Mouse (Mus musculus): ENCODE results near the gene Slc25a26. TPM values are rescaled to one million over a fixed set of nuclear protein-coding genes. Genes with fewer than 3 reads are reported as not detected.

Gene Slc25a26
- polyA plus RNA-seq, 1 experiment from 2014 or later = 8.5 TPM

GRCm38 (mm10) chr6:94588365-94588764 is 88.2 kb downstream of the Slc25a26 start:
- Histone ChIP-seq H3K27ac (replicated peaks) (no peak overlapping the region), H3K4me2 (replicated peaks) (no peak overlapping the region), H3K36me3 (no peaks in the 10 kb centered on the region), H3K4me3 (replicated peaks) (no peak overlapping the region), H3K27me3 (no peaks in the 10 kb centered on the region), H3K9me3 (replicated peaks) (no peaks in the 10 kb centered on the region), H3K9ac (no peak overlapping the region), H3K4me1 (peaks cover 13% of the 10 kb centered on the region)
- 74% methylated on average over 4 of the region's 4 CpGs for WGBS
- ATAC-seq (ENCODE audit: insufficient number of reproducible peaks, low FRiP score, low TSS enrichment, low read depth) = no peak

GRCm38 (mm10) chr6:94592243-94592642 is 92.1 kb downstream of the Slc25a26 start:
- peak; percentile 78 for ATAC-seq (ENCODE audit: insufficient number of reproducible peaks, low FRiP score, low TSS enrichment, low read depth)
- H3K9me3 ChIP-seq (replicated peaks) = no peaks in the 10 kb centered on the region
- no peaks in the 10 kb centered on the region for H3K36me3 ChIP-seq
- peak overlapping the region; percentile 22; the same call in 1 of the 2 replicates for H3K4me2 ChIP-seq (replicated peaks)
- no peak overlapping the region for H3K9ac ChIP-seq
- no peak overlapping the region for H3K4me3 ChIP-seq (replicated peaks)
- 11% methylated on average over 8 of the region's 8 CpGs for WGBS
- peak overlapping the region; percentile 44; the same call in 1 of the 2 replicates for H3K27ac ChIP-seq (replicated peaks)
- peaks cover 30% of the 10 kb centered on the region for H3K4me1 ChIP-seq
- H3K27me3 ChIP-seq = no peaks in the 10 kb centered on the region

GRCm38 (mm10) chr6:94592710-94593109 is 92.6 kb downstream of the Slc25a26 start:
- WGBS = 9% methylated on average over 4 of the region's 4 CpGs
- Histone ChIP-seq H3K27me3 (no peaks in the 10 kb centered on the region), H3K9ac (no peak overlapping the region), H3K27ac (replicated peaks) (0 out of 2 replicates have a peak overlapping the region, but pooled peaks have one; percentile 44), H3K4me3 (replicated peaks) (no peak overlapping the region), H3K36me3 (no peaks in the 10 kb centered on the region), H3K4me1 (peaks cover 31% of the 10 kb centered on the region), H3K4me2 (replicated peaks) (peak overlapping the region; percentile 22), H3K9me3 (replicated peaks) (no peaks in the 10 kb centered on the region)
- ATAC-seq (ENCODE audit: insufficient number of reproducible peaks, low FRiP score, low TSS enrichment, low read depth) = peak; percentile 44; the same call in 1 of the 2 replicates

- peaks cover 33% of the 10 kb centered on the region for H3K4me1 ChIP-seq
- no peaks in the 10 kb centered on the region for H3K9me3 ChIP-seq (replicated peaks)
- no peaks in the 10 kb centered on the region for H3K27me3 ChIP-seq
- no peak for ATAC-seq (ENCODE audit: insufficient number of reproducible peaks, low FRiP score, low TSS enrichment, low read depth)
- H3K4me2 ChIP-seq (replicated peaks) = no peak overlapping the region
- no peak overlapping the region for H3K4me3 ChIP-seq (replicated peaks)
- no peak overlapping the region for H3K9ac ChIP-seq
- 57% methylated on average over 6 of the region's 6 CpGs for WGBS
- no peaks in the 10 kb centered on the region for H3K36me3 ChIP-seq
- H3K27ac ChIP-seq (replicated peaks) = no peak overlapping the region
Measured at GRCm38 (mm10) chr6:94594096-94594665, 94.0 kb downstream of the Slc25a26 start.

- Histone ChIP-seq H3K4me3 (replicated peaks) (no peak overlapping the region), H3K4me1 (peaks cover 33% of the 10 kb centered on the region), H3K36me3 (no peaks in the 10 kb centered on the region), H3K27me3 (no peaks in the 10 kb centered on the region), H3K27ac (replicated peaks) (no peak overlapping the region), H3K4me2 (replicated peaks) (no peak overlapping the region), H3K9me3 (replicated peaks) (no peaks in the 10 kb centered on the region), H3K9ac (no peak overlapping the region)
- no peak for ATAC-seq (ENCODE audit: insufficient number of reproducible peaks, low FRiP score, low TSS enrichment, low read depth)
- 59% methylated on average over 11 of the region's 11 CpGs for WGBS
Measured at GRCm38 (mm10) chr6:94594711-94595110, 94.6 kb downstream of the Slc25a26 start.

- WGBS = 68% methylated on average over 5 of the region's 5 CpGs
- no peak for ATAC-seq (ENCODE audit: insufficient number of reproducible peaks, low FRiP score, low TSS enrichment, low read depth)
- Histone ChIP-seq H3K4me2 (replicated peaks) (no peak overlapping the region), H3K4me1 (peaks cover 33% of the 10 kb centered on the region), H3K27me3 (no peaks in the 10 kb centered on the region), H3K36me3 (no peaks in the 10 kb centered on the region), H3K4me3 (replicated peaks) (no peak overlapping the region), H3K9me3 (replicated peaks) (no peaks in the 10 kb centered on the region), H3K9ac (no peak overlapping the region), H3K27ac (replicated peaks) (no peak overlapping the region)
Measured at GRCm38 (mm10) chr6:94595206-94595605, 95.1 kb downstream of the Slc25a26 start.

- 0 out of 2 replicates have a peak, but pooled peaks cover 5% of the 10 kb centered on the region for H3K36me3 ChIP-seq
- H3K27ac ChIP-seq (replicated peaks) = 0 out of 2 replicates have a peak overlapping the region, but pooled peaks have one; percentile 11
- no peaks in the 10 kb centered on the region for H3K9me3 ChIP-seq (replicated peaks)
- H3K9ac ChIP-seq = no peak overlapping the region
- H3K4me2 ChIP-seq (replicated peaks) = no peak overlapping the region
- WGBS = 80% methylated on average over 14 of the region's 14 CpGs
- no peak for ATAC-seq (ENCODE audit: insufficient number of reproducible peaks, low FRiP score, low TSS enrichment, low read depth)
- no peaks in the 10 kb centered on the region for H3K27me3 ChIP-seq
- H3K4me1 ChIP-seq = peaks cover 36% of the 10 kb centered on the region
- no peak overlapping the region for H3K4me3 ChIP-seq (replicated peaks)
Measured at GRCm38 (mm10) chr6:94596051-94596760, 96.1 kb downstream of the Slc25a26 start.

- Histone ChIP-seq H3K4me3 (replicated peaks) (no peak overlapping the region), H3K27ac (replicated peaks) (0 out of 2 replicates have a peak overlapping the region, but pooled peaks have one; percentile 11), H3K27me3 (no peaks in the 10 kb centered on the region), H3K9ac (no peak overlapping the region), H3K4me2 (replicated peaks) (no peak overlapping the region), H3K4me1 (peaks cover 40% of the 10 kb centered on the region), H3K36me3 (0 out of 2 replicates have a peak, but pooled peaks cover 5% of the 10 kb centered on the region), H3K9me3 (replicated peaks) (no peaks in the 10 kb centered on the region)
- WGBS = 64% methylated on average over 10 of the region's 10 CpGs
- ATAC-seq (ENCODE audit: insufficient number of reproducible peaks, low FRiP score, low TSS enrichment, low read depth) = no peak
Measured at GRCm38 (mm10) chr6:94596761-94597485, 96.8 kb downstream of the Slc25a26 start.

GRCm38 (mm10) chr6:94598421-94598820 is 98.3 kb downstream of the Slc25a26 start:
- no peaks in the 10 kb centered on the region for H3K9me3 ChIP-seq (replicated peaks)
- ATAC-seq (ENCODE audit: insufficient number of reproducible peaks, low FRiP score, low TSS enrichment, low read depth) = no peak
- 68% methylated on average over 12 of the region's 12 CpGs for WGBS
- H3K27ac ChIP-seq (replicated peaks) = no peak overlapping the region
- peaks cover 10% of the 10 kb centered on the region; the same call in 1 of the 2 replicates for H3K36me3 ChIP-seq
- H3K4me1 ChIP-seq = peaks cover 31% of the 10 kb centered on the region
- H3K4me3 ChIP-seq (replicated peaks) = no peak overlapping the region
- H3K4me2 ChIP-seq (replicated peaks) = no peak overlapping the region
- H3K27me3 ChIP-seq = no peaks in the 10 kb centered on the region
- H3K9ac ChIP-seq = no peak overlapping the region

- H3K9ac ChIP-seq = no peak overlapping the region
- no peak overlapping the region for H3K27ac ChIP-seq (replicated peaks)
- WGBS = 86% methylated on average over 13 of the region's 13 CpGs
- no peak overlapping the region for H3K4me3 ChIP-seq (replicated peaks)
- no peaks in the 10 kb centered on the region for H3K9me3 ChIP-seq (replicated peaks)
- H3K4me1 ChIP-seq = peaks cover 35% of the 10 kb centered on the region
- H3K4me2 ChIP-seq (replicated peaks) = no peak overlapping the region
- no peak for ATAC-seq (ENCODE audit: insufficient number of reproducible peaks, low FRiP score, low TSS enrichment, low read depth)
- peaks cover 14% of the 10 kb centered on the region; the same call in 1 of the 2 replicates for H3K36me3 ChIP-seq
- no peaks in the 10 kb centered on the region for H3K27me3 ChIP-seq
Measured at GRCm38 (mm10) chr6:94599016-94599415, 98.9 kb downstream of the Slc25a26 start.

GRCm38 (mm10) chr6:94601101-94601500 is 101.0 kb downstream of the Slc25a26 start:
- no peak for ATAC-seq (ENCODE audit: insufficient number of reproducible peaks, low FRiP score, low TSS enrichment, low read depth)
- WGBS = 81% methylated on average over 5 of the region's 5 CpGs
- H3K36me3 ChIP-seq = peaks cover 27% of the 10 kb centered on the region

More at GRCm38 (mm10) chr6:94601101-94601500, 101.0 kb downstream of the Slc25a26 start:
- H3K9me3 ChIP-seq (replicated peaks) = no peaks in the 10 kb centered on the region
- H3K27ac ChIP-seq (replicated peaks) = no peak overlapping the region
- no peak overlapping the region for H3K9ac ChIP-seq
- no peaks in the 10 kb centered on the region for H3K27me3 ChIP-seq
- no peak overlapping the region for H3K4me2 ChIP-seq (replicated peaks)
- H3K4me3 ChIP-seq (replicated peaks) = no peak overlapping the region
- H3K4me1 ChIP-seq = peaks cover 27% of the 10 kb centered on the region

All from embryonic facial prominence, embryonic 15.5 days (tissue).